Comparison of ENCODE assay signal across 7 mouse cellular contexts in genomic region chr12:112941156-112941775, GRCm38 (mm10). TPM values are rescaled to one million over a fixed set of nuclear protein-coding genes. Genes with fewer than 3 reads are reported as not detected.
DNase-seq lines count a peak whose midpoint lies in the region; ATAC-seq and TF ChIP-seq lines count a peak whose summit lies in the region.

No protein-coding gene starts in this region.

- no peak for TF ChIP-seq CTCF in thymus, adult 2 months (IDR thresholded peaks at IDR 0.05; ENCODE audit: borderline replicate concordance, control insufficient read depth, extremely low read depth, insufficient read depth, low read length, poor library complexity)
- no peak for TF ChIP-seq CTCF in olfactory bulb, adult 2 months (IDR thresholded peaks at IDR 0.05; ENCODE audit: insufficient read depth, low read depth, low read length)

- peak overlapping the region; percentile 71 for H3K4me2 ChIP-seq in embryonic facial prominence, embryonic 12.5 days (replicated peaks)
- peak overlapping the region; percentile 66 for H3K4me2 ChIP-seq in hindbrain, embryonic 13.5 days
- H3K4me2 ChIP-seq in liver, embryonic 11.5 days: peak overlapping the region; percentile 81

- peaks cover 29% of the 10 kb centered on the region for H3K4me1 ChIP-seq in thymus, adult 2 months (replicated peaks; ENCODE audit: control insufficient read depth, insufficient read depth, low read length)
- peaks cover 35% of the 10 kb centered on the region for H3K4me1 ChIP-seq in embryonic facial prominence, embryonic 12.5 days
- H3K4me1 ChIP-seq in hindbrain, embryonic 13.5 days (replicated peaks): peaks cover 47% of the 10 kb centered on the region
- H3K4me1 ChIP-seq in liver, embryonic 11.5 days (replicated peaks; ENCODE audit: control insufficient read depth, insufficient read depth, low read length): peaks cover 12% of the 10 kb centered on the region; the same call in 1 of the 2 replicates
- H3K4me1 ChIP-seq in olfactory bulb, adult 2 months (ENCODE audit: control insufficient read depth, insufficient read depth, low read length): peaks cover 18% of the 10 kb centered on the region

- peak overlapping the region; percentile 65 for H3K4me3 ChIP-seq in thymus, adult 2 months (ENCODE audit: control insufficient read depth, insufficient read depth, low read length)
- peak overlapping the region; percentile 74 for H3K4me3 ChIP-seq in embryonic facial prominence, embryonic 12.5 days
- peak overlapping the region; percentile 64 for H3K4me3 ChIP-seq in hindbrain, embryonic 13.5 days
- peak overlapping the region; percentile 81 for H3K4me3 ChIP-seq in liver, embryonic 11.5 days (ENCODE audit: low read depth, low read length)
- H3K4me3 ChIP-seq in olfactory bulb, adult 2 months (ENCODE audit: insufficient read depth, low read depth, low read length): peak overlapping the region; percentile 82

- H3K27me3 ChIP-seq in thymus, adult 2 months (ENCODE audit: control insufficient read depth, insufficient read depth, low read length): no peaks in the 10 kb centered on the region
- H3K27me3 ChIP-seq in embryonic facial prominence, embryonic 12.5 days: no peaks in the 10 kb centered on the region
- H3K27me3 ChIP-seq in hindbrain, embryonic 13.5 days: peaks cover 5% of the 10 kb centered on the region; the same call in 1 of the 2 replicates
- H3K27me3 ChIP-seq in liver, embryonic 11.5 days (replicated peaks; ENCODE audit: control insufficient read depth, insufficient read depth, low read length): no peaks in the 10 kb centered on the region

- ATAC-seq in embryonic facial prominence, embryonic 12.5 days (ENCODE audit: insufficient number of reproducible peaks, insufficient read depth, low FRiP score, low TSS enrichment): no peak
- peak; percentile 14; the same call in 1 of the 2 replicates for ATAC-seq in hindbrain, embryonic 13.5 days (ENCODE audit: low FRiP score)
- 0 out of 2 replicates have a peak, but pooled peaks have one; percentile 1 for ATAC-seq in liver, embryonic 11.5 days (replicated peaks; ENCODE audit: low FRiP score)

- DNase-seq in thymus, adult 2 months: no peak
- no peak for DNase-seq in thymus, postnatal 10 days (ENCODE audit: low spot score in 2 of 2)
- DNase-seq in liver, embryonic 11.5 days (ENCODE audit: low spot score): no peak
- DNase-seq in T-cell, adult 2 months (ENCODE audit: low spot score): no peak

- 51% methylated on average over 10 of the region's 10 CpGs for WGBS in thymus, adult 2 months
- 47% methylated on average over 10 of the region's 10 CpGs for WGBS in embryonic facial prominence, embryonic 12.5 days
- WGBS in hindbrain, embryonic 13.5 days: 44% methylated on average over 10 of the region's 10 CpGs
- WGBS in liver, embryonic 11.5 days: 46% methylated on average over 10 of the region's 10 CpGs
- 44% methylated on average over 10 of the region's 10 CpGs for WGBS in olfactory bulb, adult 2 months

- H3K27ac ChIP-seq in thymus, adult 2 months (ENCODE audit: control insufficient read depth, insufficient read depth, low read length): no peak overlapping the region
- H3K27ac ChIP-seq in embryonic facial prominence, embryonic 12.5 days: no peak overlapping the region
- H3K27ac ChIP-seq in hindbrain, embryonic 13.5 days: peak overlapping the region; percentile 80; the same call in 1 of the 2 replicates
- no peak overlapping the region for H3K27ac ChIP-seq in liver, embryonic 11.5 days (ENCODE audit: low read depth, low read length)
- no peak overlapping the region for H3K27ac ChIP-seq in olfactory bulb, adult 2 months (ENCODE audit: insufficient read depth, low read depth, low read length)

- peak overlapping the region; percentile 75 for H3K9ac ChIP-seq in embryonic facial prominence, embryonic 12.5 days
- H3K9ac ChIP-seq in hindbrain, embryonic 13.5 days: peak overlapping the region; percentile 84
- H3K9ac ChIP-seq in liver, embryonic 11.5 days (ENCODE audit: low read depth, low read length): peak overlapping the region; percentile 77

- TF ChIP-seq POLR2A in thymus, adult 2 months (IDR thresholded peaks at IDR 0.05; ENCODE audit: control insufficient read depth, extremely low read depth, insufficient read depth, low read length, poor library complexity): no peak
- no peak for TF ChIP-seq POLR2A in olfactory bulb, adult 2 months (IDR thresholded peaks at IDR 0.05; ENCODE audit: insufficient read depth, low read depth, low read length)

- H3K36me3 ChIP-seq in thymus, adult 2 months (ENCODE audit: control insufficient read depth, insufficient read depth, low read length): no peaks in the 10 kb centered on the region
- H3K36me3 ChIP-seq in embryonic facial prominence, embryonic 12.5 days: no peaks in the 10 kb centered on the region
- H3K36me3 ChIP-seq in hindbrain, embryonic 13.5 days: no peaks in the 10 kb centered on the region
- no peaks in the 10 kb centered on the region for H3K36me3 ChIP-seq in liver, embryonic 11.5 days (ENCODE audit: control insufficient read depth, insufficient read depth, low read length)

- H3K9me3 ChIP-seq in embryonic facial prominence, embryonic 12.5 days: no peaks in the 10 kb centered on the region
- no peaks in the 10 kb centered on the region for H3K9me3 ChIP-seq in hindbrain, embryonic 13.5 days
- H3K9me3 ChIP-seq in liver, embryonic 11.5 days (ENCODE audit: control insufficient read depth, low read length): no peaks in the 10 kb centered on the region

RNA-seq across cellular contexts. Expression of gene Nudt14, which starts 0.7 kb away (rescaled TPM):
- polyA plus RNA-seq in thymus, adult 2 months (2012; rRNA removed): 58.8 and 59.6 TPM in 2 replicates
- 83.0 and 87.2 TPM in 2 replicates for polyA plus RNA-seq in embryonic facial prominence, embryonic 12.5 days (2016; fragmentation: Nextera tagmentation; extraction: Ambion mirVana)
- polyA plus RNA-seq in hindbrain, embryonic 13.5 days (2015; fragmentation: Nextera tagmentation; extraction: Ambion mirVana): 59.2 and 59.8 TPM in 2 replicates
- polyA plus RNA-seq in liver, embryonic 11.5 days (2014; fragmentation: Nextera tagmentation; extraction: Ambion mirVana): 38.4 and 43.2 TPM in 2 replicates
- not detected in 2 replicates for polyA plus RNA-seq in olfactory bulb, adult 2 months (2012; ENCODE audit: insufficient read depth, insufficient read length, low replicate concordance, missing spikeins)

RNA-seq across cellular contexts. Expression of gene Jag2, which starts 11.7 kb away (rescaled TPM):
- 58.7 and 61.5 TPM in 2 replicates for polyA plus RNA-seq in thymus, adult 2 months (2012; rRNA removed)
- 7.9 and 8.8 TPM in 2 replicates for polyA plus RNA-seq in embryonic facial prominence, embryonic 12.5 days (2016; fragmentation: Nextera tagmentation; extraction: Ambion mirVana)
- polyA plus RNA-seq in hindbrain, embryonic 13.5 days (2015; fragmentation: Nextera tagmentation; extraction: Ambion mirVana): 8.4 and 10.7 TPM in 2 replicates
- polyA plus RNA-seq in liver, embryonic 11.5 days (2014; fragmentation: Nextera tagmentation; extraction: Ambion mirVana): 0.39 and 1.4 TPM in 2 replicates
- not detected in 2 replicates for polyA plus RNA-seq in olfactory bulb, adult 2 months (2012; ENCODE audit: insufficient read depth, insufficient read length, low replicate concordance, missing spikeins)

RNA-seq across cellular contexts. Expression of gene Btbd6, which starts 35.0 kb away (rescaled TPM):
- 69.7 and 87.6 TPM in 2 replicates for polyA plus RNA-seq in thymus, adult 2 months (2012; rRNA removed)
- 25.6 and 27.4 TPM in 2 replicates for polyA plus RNA-seq in embryonic facial prominence, embryonic 12.5 days (2016; fragmentation: Nextera tagmentation; extraction: Ambion mirVana)
- 40.0 and 45.5 TPM in 2 replicates for polyA plus RNA-seq in hindbrain, embryonic 13.5 days (2015; fragmentation: Nextera tagmentation; extraction: Ambion mirVana)
- 12.3 and 12.4 TPM in 2 replicates for polyA plus RNA-seq in liver, embryonic 11.5 days (2014; fragmentation: Nextera tagmentation; extraction: Ambion mirVana)
- polyA plus RNA-seq in olfactory bulb, adult 2 months (2012; ENCODE audit: insufficient read depth, insufficient read length, low replicate concordance, missing spikeins): not detected in 2 replicates

RNA-seq across cellular contexts. Expression of gene Brf1, which starts 59.2 kb away (rescaled TPM):
- 247 and 304 TPM in 2 replicates for polyA plus RNA-seq in thymus, adult 2 months (2012; rRNA removed)
- polyA plus RNA-seq in embryonic facial prominence, embryonic 12.5 days (2016; fragmentation: Nextera tagmentation; extraction: Ambion mirVana): 81.9 and 83.0 TPM in 2 replicates
- polyA plus RNA-seq in hindbrain, embryonic 13.5 days (2015; fragmentation: Nextera tagmentation; extraction: Ambion mirVana): 58.3 and 58.6 TPM in 2 replicates
- 51.8 and 52.9 TPM in 2 replicates for polyA plus RNA-seq in liver, embryonic 11.5 days (2014; fragmentation: Nextera tagmentation; extraction: Ambion mirVana)
- polyA plus RNA-seq in olfactory bulb, adult 2 months (2012; ENCODE audit: insufficient read depth, insufficient read length, low replicate concordance, missing spikeins): not detected in 2 replicates

Comparison
In these comparisons a context has a peak if more than half of its experiments do, and no peak if none do; other contexts are left out.
1. RNA of gene Nudt14, which starts 0.7 kb away (polyA plus RNA-seq): 83.0 to 87.2 TPM in embryonic facial prominence, embryonic 12.5 days, 58.8 to 59.6 TPM in thymus, adult 2 months, 59.2 to 59.8 TPM in hindbrain, embryonic 13.5 days and 38.4 to 43.2 TPM in liver, embryonic 11.5 days; not detected in olfactory bulb, adult 2 months; every median in the first group is over 10 times any median in the second.
2. RNA of gene Btbd6, which starts 35.0 kb away (polyA plus RNA-seq): 69.7 to 87.6 TPM in thymus, adult 2 months, 40.0 to 45.5 TPM in hindbrain, embryonic 13.5 days, 25.6 to 27.4 TPM in embryonic facial prominence, embryonic 12.5 days and 12.3 to 12.4 TPM in liver, embryonic 11.5 days; not detected in olfactory bulb, adult 2 months; every median in the first group is over 10 times any median in the second.
3. Peak in every context shown above with its lines, with median percentiles within 50 percentile points of each other: H3K4me3 ChIP-seq, H3K4me2 ChIP-seq and H3K9ac ChIP-seq.